Mouse (Mus musculus) layer of hippocampus, postnatal 25 days (tissue): ENCODE data around the gene Cul5. TPM values are rescaled to one million over a fixed set of nuclear protein-coding genes. Genes with fewer than 3 reads are reported as not detected.

Source experiments
- DNase-seq, 2 experiments: peaks; one replicate each; pipeline ENCODE4 v3.0.0; 2022; ENCODE audit warnings: mixed read lengths in 2 of 2, low spot score in 1 of 2; ENCODE audit errors: extremely low spot score in 1 of 2
- total RNA-seq, 2 experiments: library from RNA; stranded (reverse); gene quantifications; 2 replicates each; pipeline ENCODE4 v1.2.3; 2021

The Cul5 gene
- 10 to 100 TPM; 59.4 to 63.1 TPM for total RNA-seq

GRCm38 (mm10) chr9:53669680-53670219 is at the start of gene Cul5:
TSS of gene Cul5 (minus strand) at chr9:53670014.
- peak in 1 of 2 experiments; percentile 35 for DNase-seq

DNA sequence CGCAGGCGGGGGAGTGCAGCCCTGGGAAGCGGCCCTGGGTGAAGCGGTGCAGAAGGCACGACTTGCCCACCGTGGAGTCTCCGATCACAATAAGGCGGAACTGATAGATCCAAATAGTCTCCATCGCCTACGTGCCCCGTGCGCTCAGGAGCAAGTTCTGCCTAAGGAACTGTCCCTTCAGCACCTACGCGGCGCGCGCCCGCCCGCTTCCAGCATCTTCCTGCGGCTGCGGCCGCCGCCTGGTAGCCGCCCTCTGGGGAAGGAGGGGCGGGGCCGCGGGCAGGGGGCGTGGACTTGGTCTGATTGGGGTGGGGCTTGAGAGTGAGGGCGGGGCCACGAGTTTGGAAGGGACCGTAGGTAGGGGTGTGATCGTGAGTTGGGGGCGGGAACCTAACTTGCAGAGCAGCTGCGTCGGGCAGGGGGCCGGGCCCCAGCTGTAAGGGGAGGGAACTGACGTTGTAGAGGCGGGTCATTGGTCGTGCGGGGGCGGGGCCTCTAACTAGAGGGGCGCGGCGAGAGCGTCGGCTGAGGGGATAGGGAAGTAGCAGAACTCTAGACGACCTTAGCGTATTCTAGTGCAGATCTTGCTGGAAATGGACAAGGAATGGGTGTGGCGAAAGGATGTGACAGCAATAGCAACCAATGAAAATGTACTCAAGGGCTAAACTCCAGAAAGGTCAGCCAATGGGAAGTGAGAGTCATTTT is 36.3 kb upstream of the Cul5 start, which contains the start of gene Rab39:
Gene Rab39 (minus strand): TSS at position 241 of the 705 bp plus-strand sequence.
- DNase-seq: peak; percentile 64 to 68

DNA sequence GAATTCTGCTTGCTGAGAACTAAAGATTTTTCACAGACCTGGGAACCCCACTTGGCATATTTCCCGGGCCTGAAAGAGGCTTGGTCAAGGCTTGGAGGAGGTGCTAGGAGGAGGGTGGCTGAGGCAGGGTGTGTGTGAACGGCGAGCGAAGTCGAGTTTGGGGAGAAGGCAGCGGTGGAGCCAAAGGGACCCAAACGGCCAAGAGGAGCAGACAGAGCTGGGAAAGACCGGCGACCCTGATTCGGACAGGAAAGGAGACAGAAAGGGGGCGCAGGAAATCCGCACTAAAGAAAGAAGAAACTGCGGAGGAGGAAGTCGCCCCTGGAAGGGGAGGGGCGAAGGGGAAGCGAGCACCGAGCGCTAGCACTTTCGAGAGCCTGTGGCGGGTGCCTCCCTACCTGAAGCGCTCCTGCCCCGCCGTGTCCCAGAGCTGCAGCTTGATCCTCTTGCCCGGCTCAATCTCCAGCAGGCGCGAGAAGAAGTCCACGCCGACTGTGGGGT is 35.7 kb upstream of the Cul5 start:
- peak; percentile 9 to 33 for DNase-seq

DNA sequence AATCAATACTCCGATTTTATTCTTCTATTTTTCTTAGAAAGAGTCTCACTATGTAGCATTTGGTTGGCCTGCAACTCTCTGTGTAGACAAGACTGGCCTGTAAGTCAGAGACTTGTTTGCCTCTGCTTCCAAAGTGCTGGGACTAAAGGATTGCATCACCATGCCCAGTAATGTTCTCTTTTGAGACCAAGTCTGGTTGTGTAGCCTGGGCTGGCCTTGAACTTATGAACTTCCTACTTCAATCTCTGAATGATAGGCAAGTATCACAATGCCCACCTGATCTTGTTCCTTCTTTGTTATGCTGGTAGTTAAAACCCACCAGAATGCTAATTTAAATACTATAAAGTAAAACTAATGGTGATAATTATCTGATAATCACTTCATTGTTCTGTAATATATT is 33.2 kb upstream of the Cul5 start:
- DNase-seq: no peak

DNA sequence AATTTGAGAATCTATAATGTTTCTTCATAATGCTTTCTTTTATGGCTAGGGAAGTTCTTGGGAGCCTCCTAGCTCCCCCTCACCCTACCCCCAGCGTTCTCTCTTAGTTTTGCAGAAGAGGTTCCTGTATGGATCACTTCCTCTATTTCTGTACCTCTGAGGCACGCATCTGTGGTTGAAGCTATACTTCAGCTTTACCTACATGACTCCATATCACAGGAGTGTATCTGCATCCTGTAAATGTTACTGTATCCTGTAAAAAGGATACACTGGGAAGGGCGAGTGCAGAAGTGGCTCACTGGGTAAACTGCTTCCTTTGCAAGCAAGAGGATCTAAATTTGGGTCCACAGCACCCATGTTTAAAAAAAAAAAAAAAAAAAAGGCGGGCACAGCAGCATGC is 30.7 kb upstream of the Cul5 start:
- DNase-seq: no peak

- DNase-seq: no peak
Observed at GRCm38 (mm10) chr9:53695846-53696245, 26.0 kb upstream of the Cul5 start.

- DNase-seq: no peak
Observed at GRCm38 (mm10) chr9:53693718-53694117, 23.9 kb upstream of the Cul5 start.

DNA sequence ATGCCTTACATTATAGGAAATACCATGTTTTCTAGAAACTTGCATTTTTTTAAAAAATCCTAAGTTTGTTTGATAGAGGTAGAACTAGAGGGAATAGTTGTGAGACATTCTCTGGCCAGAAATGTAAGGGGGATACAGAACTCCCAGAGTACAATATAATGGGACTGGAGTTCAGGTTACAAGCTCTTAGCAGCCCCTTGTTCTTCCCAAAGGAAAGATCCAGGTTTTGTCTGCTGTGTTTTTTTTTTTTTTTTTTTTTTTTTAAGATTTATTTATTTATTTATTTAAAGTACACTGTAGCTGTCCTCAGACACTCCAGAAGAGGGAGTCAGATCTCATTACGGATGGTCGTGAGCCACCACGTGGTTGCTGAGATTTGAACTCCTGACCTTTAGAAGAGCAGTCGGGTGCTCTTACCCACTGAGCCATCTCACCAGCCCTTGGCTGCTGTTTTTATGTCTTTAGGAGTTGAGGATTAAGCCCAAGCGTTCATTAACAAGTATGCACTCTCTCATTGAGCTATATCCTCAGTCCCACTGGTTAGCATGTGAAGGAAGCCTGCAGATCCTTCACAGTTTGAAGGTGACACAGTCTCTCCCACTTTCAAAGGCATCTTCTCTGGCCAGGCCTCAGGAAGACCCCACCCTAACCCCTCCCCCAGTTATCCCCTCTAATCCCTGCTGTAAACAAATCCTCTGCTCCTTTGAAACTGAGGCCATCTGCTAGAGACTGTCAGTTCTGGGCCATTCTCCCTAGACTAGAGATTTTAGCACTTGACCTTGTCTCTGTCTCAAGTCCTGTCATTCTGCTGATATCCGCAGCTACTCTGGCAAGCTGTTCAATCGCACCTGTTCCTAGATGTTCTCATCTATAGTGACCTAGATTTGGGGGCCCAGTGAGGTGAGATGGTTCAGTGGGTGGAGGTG is 22.2 kb upstream of the Cul5 start:
- DNase-seq: no peak

- DNase-seq: no peak
Observed at GRCm38 (mm10) chr9:53680851-53681250, 11.0 kb upstream of the Cul5 start.

DNA sequence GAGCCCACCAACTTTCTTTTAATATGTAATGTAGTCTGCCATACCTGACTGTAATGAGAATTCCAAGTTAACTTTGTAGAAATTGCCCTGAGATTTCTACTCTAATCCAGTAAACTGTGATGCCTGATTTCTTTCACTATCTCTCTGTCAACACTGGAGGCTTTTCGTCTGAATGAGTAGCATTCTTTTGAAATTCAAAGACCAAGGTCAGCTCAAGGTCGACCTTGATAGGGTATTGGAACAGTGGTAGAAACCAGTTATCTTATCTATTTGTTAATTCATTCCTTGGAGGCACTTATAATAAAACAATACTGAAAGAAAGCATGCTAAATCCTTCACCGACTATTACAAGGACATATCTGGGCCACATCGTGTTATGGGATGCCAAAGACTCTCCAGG is 7.1 kb upstream of the Cul5 start:
- no peak for DNase-seq

DNA sequence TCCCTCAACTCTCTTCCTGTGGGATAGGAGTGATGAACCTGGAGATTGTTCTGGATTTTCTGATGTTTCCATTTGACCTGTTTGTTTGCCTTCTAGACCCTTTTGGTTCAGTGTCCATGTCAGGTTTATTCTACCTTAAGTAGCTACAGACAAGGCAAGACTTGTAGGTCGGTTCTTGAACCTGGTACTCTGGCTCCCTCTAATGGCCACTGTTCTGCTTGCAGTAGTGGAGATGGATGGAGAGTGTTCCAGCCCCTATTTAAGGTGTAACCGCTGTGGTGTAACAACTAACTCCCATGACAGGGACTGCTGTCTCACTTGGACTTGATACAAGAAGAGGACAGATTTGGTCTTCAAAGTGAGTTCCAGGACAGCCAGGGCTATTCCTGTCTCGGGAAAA is 3.8 kb upstream of the Cul5 start:
- DNase-seq: peak; percentile 24 to 79

DNA sequence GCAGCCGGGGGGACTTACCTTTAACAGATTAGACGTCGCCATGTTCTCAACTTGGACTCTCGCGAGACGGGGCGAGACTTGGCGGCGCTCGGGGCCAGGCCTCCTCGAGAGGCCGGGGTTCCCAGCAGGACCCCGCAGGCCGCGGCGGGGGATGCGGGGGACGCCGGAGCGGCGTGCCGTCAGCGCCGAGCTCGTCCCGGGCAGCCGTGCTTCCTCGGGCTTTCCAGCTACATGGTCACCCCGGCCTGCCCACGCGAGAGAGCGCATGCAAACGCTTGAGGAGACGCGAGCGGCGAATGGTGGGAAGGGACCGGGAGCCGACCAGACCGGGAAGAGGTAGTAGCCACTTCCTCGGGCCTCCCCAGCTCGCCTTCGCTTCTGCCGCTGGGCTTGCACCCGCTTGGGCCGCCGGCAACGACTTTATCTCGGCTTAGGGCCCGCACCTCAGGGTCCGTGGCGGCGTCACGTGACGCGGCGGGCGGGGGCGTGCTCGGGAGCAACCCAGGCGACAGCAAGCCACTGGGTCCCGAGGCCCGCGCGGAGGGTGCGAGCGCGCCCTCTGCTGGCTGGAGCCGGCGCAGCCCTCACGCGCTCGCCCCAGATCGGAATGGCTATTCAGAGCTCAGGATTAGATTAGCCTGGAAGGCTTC is 2.7 kb downstream of the Cul5 start:
- peak; percentile 93 to 94 for DNase-seq

- DNase-seq: no peak
Observed at GRCm38 (mm10) chr9:53666665-53667019, 3.2 kb downstream of the Cul5 start.

GRCm38 (mm10) chr9:53665428-53665827 is 4.4 kb downstream of the Cul5 start:
- no peak for DNase-seq

- no peak for DNase-seq
Observed at GRCm38 (mm10) chr9:53664819-53665218, 5.0 kb downstream of the Cul5 start.

DNA sequence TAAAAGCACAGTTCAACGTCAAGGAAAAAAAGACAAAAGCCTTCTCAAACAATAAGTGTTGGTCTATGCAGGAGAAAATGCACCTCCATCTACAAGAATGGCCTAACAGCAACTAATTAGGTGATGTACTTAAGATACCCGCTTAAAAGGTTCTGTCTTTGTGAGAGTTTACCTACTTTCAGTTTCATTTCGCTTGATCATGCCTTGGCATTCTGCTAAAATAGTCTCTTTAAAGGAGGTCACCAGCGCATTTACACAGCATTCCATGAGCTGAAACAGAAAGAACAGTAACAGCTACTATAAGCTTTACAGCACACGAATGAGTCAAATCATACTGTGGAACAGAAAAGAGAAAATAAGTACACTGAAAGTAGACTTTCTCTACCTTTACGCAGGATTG is 35.0 kb downstream of the Cul5 start:
- DNase-seq: no peak

- DNase-seq: no peak
Observed at GRCm38 (mm10) chr9:53615246-53615645, 54.6 kb downstream of the Cul5 start.

GRCm38 (mm10) chr9:53614286-53614685 is 55.5 kb downstream of the Cul5 start:
- DNase-seq: no peak

DNA sequence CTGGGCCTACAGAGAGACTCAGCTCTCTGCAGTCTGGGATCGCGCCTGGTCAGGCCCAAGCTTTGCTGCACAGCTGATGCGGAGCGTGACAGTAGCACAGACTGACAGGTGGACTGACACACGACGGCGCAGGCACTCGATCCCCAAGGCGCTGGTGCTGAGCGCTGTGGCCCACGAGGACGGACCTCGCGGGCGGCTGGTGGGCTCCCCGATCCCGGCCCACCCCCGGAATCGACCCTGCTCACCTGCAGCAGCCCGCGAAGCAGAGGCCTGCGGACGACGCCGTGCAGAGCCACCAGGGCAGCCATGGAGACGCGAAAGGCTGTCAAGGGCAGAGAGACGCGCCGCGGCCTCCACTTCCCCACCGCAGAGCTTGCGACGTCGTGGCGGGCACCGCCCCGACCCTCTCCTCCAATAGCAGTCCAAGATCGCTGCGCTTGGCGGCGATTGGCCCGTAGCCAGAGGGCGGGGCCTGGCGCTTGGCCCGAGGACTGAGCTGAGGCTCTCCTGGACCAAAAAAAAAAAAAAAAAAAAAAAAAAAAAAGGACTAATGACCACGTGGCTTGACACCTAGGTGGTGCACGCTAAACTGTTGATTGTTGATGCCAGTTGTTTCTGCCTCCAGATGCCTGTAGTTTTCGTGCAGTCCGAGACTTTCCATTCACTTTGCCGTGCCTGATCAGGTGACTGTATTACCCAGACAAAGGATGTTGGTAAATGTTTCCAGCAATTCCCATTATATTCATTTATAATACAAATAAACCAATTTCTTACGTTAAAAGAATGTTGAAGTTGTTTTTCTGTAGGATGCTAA is 59.6 kb downstream of the Cul5 start, which contains the start of gene Acat1:
Gene Acat1 (minus strand): TSS at position 415 of the 814 bp plus-strand sequence.
- DNase-seq: peak; percentile 95 to 96
